Mouse (Mus musculus) naive thymus-derived CD4-positive, alpha-beta T cell, adult 2 months (primary cell): Measurements from ENCODE around the gene Dennd1b.

Experiments
- DNase-seq: peaks from one replicate; pipeline ENCODE4 v3.0.0-alpha.2; 2011; ENCODE audit warnings: low read depth

Gene Dennd1b

GRCm38 (mm10) chr1:139192635-139193034 lies 229.4 kb downstream of the Dennd1b start:
- DNase-seq, result no peak

GRCm38 (mm10) chr1:139194011-139194410 lies 230.8 kb downstream of the Dennd1b start:
- no peak for DNase-seq

- DNase-seq, result no peak
These were observed 231.3 kb downstream of the Dennd1b start for GRCm38 (mm10) chr1:139194428-139195028.

- DNase-seq, result no peak
These were observed 239.8 kb downstream of the Dennd1b start for GRCm38 (mm10) chr1:139203026-139203425.

- DNase-seq, result no peak
These were observed 243.0 kb downstream of the Dennd1b start for GRCm38 (mm10) chr1:139206259-139206658.

GRCm38 (mm10) chr1:139209796-139210195 lies 246.6 kb downstream of the Dennd1b start:
- no peak for DNase-seq

- no peak for DNase-seq
These were observed 247.3 kb downstream of the Dennd1b start for GRCm38 (mm10) chr1:139210505-139210904.

- DNase-seq, result no peak
These were observed 252.1 kb downstream of the Dennd1b start for GRCm38 (mm10) chr1:139215311-139215710.

GRCm38 (mm10) chr1:139223804-139224203 lies 260.6 kb downstream of the Dennd1b start:
- no peak for DNase-seq

- DNase-seq, result no peak
These were observed 261.2 kb downstream of the Dennd1b start for GRCm38 (mm10) chr1:139224309-139224949.
